Mouse (Mus musculus) hindbrain, embryonic 10.5 days (tissue): ENCODE results near the gene Fam81b. TPM values are rescaled to one million over a fixed set of nuclear protein-coding genes. Genes with fewer than 3 reads are reported as not detected.

Experiments
- DNase-seq: peaks from one replicate; pipeline ENCODE4 v3.0.0-alpha.2; 2017; ENCODE audit warnings: low spot score
- H3K27ac ChIP-seq: fragments of 300-500 bp; sonication (generic); 2 replicates; pipeline ENCODE4 v1.5.1; 2016; ENCODE audit warnings: mild to moderate bottlenecking, moderate library complexity
- H3K27me3 ChIP-seq: fragments of 300-500 bp; sonication (generic); 2 replicates; pipeline ENCODE4 v1.6.1; 2016; ENCODE audit warnings: mild to moderate bottlenecking; ENCODE audit not compliant: poor library complexity, insufficient read depth, severe bottlenecking
- H3K36me3 ChIP-seq: fragments of 300-500 bp; sonication (generic); 2 replicates; pipeline ENCODE4 v1.6.1; 2016; ENCODE audit warnings: mild to moderate bottlenecking, moderate library complexity
- H3K4me1 ChIP-seq: fragments of 300-500 bp; sonication (generic); replicated peaks from 2 replicates; pipeline ENCODE4 v1.6.1; 2016; ENCODE audit warnings: mild to moderate bottlenecking
- H3K4me3 ChIP-seq: fragments of 300-500 bp; sonication (generic); 2 replicates; pipeline ENCODE4 v1.5.1; 2016; ENCODE audit warnings: mild to moderate bottlenecking, moderate library complexity
- H3K9me3 ChIP-seq: fragments of 300-500 bp; sonication (generic); 2 replicates; pipeline ENCODE4 v1.6.1; 2016; ENCODE audit warnings: mild to moderate bottlenecking, moderate library complexity
- WGBS: fragments of 180-500 bp; shearing (Covaris S2); methylation state at CpG from one replicate; pipeline ENCODE4 v1.1.7; 2016; 5-methylcytosine and 5-hydroxymethylcytosine counted together
- polyA plus RNA-seq: library from polyadenylated mRNA; unstranded; fragments of >200 nt; fragmentation: Nextera tagmentation; extraction: Ambion mirVana; gene quantifications from 2 replicates; pipeline ENCODE4 v1.2.1, GENCODE M21; 2016

Fam81b gene
- polyA plus RNA-seq, 1 experiment from 2014 or later, result 1.3 TPM

- Histone ChIP-seq H3K4me1 (no peaks in the 10 kb centered on the region), H3K27me3 (no peaks in the 10 kb centered on the region), H3K36me3 (no peaks in the 10 kb centered on the region), H3K4me3 (no peak overlapping the region), H3K27ac (no peak overlapping the region), H3K9me3 (no peaks in the 10 kb centered on the region)
- WGBS, result 74% methylated on average over 1 of the region's 1 CpGs
- no peak for DNase-seq
Observed at GRCm38 (mm10) chr13:76258766-76259165, 46.1 kb downstream of the Fam81b start.

DNA sequence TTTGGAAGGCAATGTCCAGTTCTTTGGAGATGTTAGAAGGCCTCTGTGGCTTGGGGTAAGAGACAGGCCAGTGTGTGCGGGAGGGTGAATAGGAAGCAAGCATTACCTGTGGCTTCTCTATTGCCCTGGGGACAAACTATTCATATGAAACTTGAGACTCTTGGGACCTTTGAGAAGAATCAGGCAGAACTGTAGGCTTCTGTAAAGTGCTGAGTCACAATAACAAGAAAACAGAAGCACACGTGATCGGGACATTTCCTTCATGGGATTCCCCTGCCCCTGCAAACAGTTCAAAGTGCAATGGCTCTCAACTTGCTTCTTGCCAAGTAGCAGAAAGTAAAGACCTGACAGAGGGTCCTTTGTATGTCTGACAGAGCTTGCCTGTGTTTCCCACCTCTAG, 48.5 kb downstream of the Fam81b start:
- 84% methylated on average over 3 of the region's 3 CpGs for WGBS
- Histone ChIP-seq H3K27ac (no peak overlapping the region), H3K4me3 (no peak overlapping the region), H3K9me3 (no peaks in the 10 kb centered on the region), H3K36me3 (no peaks in the 10 kb centered on the region), H3K4me1 (no peaks in the 10 kb centered on the region), H3K27me3 (no peaks in the 10 kb centered on the region)
- no peak for DNase-seq

DNA sequence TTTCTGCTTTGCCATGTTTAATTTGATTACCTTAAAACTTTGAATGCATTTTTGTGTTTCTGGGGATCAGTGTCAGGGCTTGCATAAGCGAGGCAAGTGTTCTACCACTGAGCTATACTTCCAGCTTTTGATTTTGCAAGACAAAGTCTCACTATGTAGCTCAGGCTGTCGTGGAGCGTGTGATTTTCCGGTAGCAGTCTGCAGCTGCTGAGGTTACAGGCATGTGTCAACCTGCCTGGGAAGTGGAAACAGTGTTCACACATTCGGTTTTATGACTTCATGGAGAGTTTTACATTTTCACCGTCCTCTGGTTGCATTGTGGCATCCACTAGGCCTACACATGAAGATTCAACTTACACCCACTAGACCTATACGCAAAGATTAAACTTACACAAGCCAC, 54.8 kb downstream of the Fam81b start:
- DNase-seq, result no peak
- Histone ChIP-seq H3K4me1 (no peaks in the 10 kb centered on the region), H3K36me3 (no peaks in the 10 kb centered on the region), H3K9me3 (no peaks in the 10 kb centered on the region), H3K4me3 (no peak overlapping the region), H3K27ac (no peak overlapping the region), H3K27me3 (no peaks in the 10 kb centered on the region)
- WGBS, result 81% methylated on average over 7 of the region's 7 CpGs

DNA sequence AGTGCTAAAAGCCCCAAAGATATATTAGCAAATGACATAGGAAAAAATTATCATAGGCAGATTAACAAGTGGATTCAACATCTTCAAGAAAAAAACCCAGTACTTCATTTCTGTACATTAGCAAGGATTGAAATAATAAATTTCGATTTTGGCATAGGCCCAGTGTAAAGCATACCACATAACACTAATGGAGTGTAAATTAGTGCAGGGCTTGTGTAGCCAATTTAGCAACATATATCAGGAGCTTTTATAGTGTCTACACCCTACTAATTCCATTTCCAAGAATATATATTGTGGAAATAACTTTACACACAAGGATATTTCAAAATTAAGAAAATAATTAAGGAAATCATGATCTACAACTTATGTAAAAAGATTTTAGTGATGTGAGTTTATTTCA, 55.8 kb downstream of the Fam81b start:
- DNase-seq, result no peak
- Histone ChIP-seq H3K9me3 (no peaks in the 10 kb centered on the region), H3K4me1 (no peaks in the 10 kb centered on the region), H3K4me3 (no peak overlapping the region), H3K36me3 (no peaks in the 10 kb centered on the region), H3K27ac (no peak overlapping the region), H3K27me3 (no peaks in the 10 kb centered on the region)
- 70% methylated on average over 1 of the region's 1 CpGs for WGBS

- Histone ChIP-seq H3K36me3 (no peaks in the 10 kb centered on the region), H3K27me3 (no peaks in the 10 kb centered on the region), H3K27ac (no peak overlapping the region), H3K4me1 (no peaks in the 10 kb centered on the region), H3K4me3 (no peak overlapping the region), H3K9me3 (no peaks in the 10 kb centered on the region)
- 48% methylated on average over 2 of the region's 2 CpGs for WGBS
- DNase-seq, result no peak
Observed at GRCm38 (mm10) chr13:76215397-76215796, 89.5 kb downstream of the Fam81b start.

DNA sequence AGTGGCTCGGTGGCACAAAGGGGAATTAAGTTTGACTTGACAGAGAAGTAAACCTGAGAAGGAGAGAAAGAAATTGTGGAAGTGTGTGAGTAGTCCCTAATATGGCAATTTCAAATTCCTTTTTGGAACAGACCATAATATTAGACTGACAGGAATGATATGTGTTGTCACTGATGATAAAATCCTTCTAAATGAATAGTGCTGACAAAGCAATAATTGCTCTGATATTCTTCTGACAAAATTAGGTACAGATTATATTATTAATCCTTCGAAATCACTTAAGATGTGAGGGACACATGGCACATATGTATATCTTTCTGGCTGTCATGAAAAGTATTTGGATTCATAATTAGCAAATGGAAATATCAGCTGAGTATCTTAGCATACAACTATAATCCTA, 89.9 kb downstream of the Fam81b start:
- 87% methylated on average over 2 of the region's 2 CpGs for WGBS
- Histone ChIP-seq H3K27me3 (no peaks in the 10 kb centered on the region), H3K27ac (no peak overlapping the region), H3K36me3 (no peaks in the 10 kb centered on the region), H3K4me3 (no peak overlapping the region), H3K9me3 (no peaks in the 10 kb centered on the region), H3K4me1 (no peaks in the 10 kb centered on the region)
- no peak for DNase-seq

DNA sequence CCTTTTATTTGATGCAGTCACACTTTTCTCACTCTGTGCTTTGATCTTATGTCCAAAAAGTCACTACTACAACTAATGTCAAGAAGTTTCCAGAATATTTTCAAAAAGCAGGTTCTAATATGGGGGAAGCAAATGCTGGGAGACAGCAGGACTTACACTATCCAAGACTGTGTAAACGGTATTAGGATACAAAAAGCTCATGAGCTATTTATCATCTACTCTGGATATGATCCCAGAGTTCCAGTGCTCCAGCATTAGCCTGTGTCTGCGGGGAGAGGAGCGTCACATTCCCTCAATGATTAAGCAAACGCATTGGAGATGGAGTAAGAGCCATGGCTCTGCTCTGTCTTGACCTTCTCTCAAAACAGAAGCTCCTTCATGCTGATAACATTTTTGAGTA, 104.9 kb downstream of the Fam81b start:
- H3K9me3 ChIP-seq, result 0 out of 2 replicates have a peak, but pooled peaks cover 4% of the 10 kb centered on the region
- H3K4me1 ChIP-seq, result no peaks in the 10 kb centered on the region
- 94% methylated on average over 4 of the region's 4 CpGs for WGBS
- no peaks in the 10 kb centered on the region for H3K27me3 ChIP-seq
- H3K4me3 ChIP-seq, result no peak overlapping the region
- DNase-seq, result no peak
- H3K36me3 ChIP-seq, result 0 out of 2 replicates have a peak, but pooled peaks cover 3% of the 10 kb centered on the region
- H3K27ac ChIP-seq, result no peak overlapping the region

GRCm38 (mm10) chr13:76197297-76197848, 107.5 kb downstream of the Fam81b start:
- no peaks in the 10 kb centered on the region for H3K9me3 ChIP-seq
- 89% methylated on average over 3 of the region's 3 CpGs for WGBS
- peaks cover 8% of the 10 kb centered on the region for H3K36me3 ChIP-seq
- no peak overlapping the region for H3K27ac ChIP-seq
- no peak overlapping the region for H3K4me3 ChIP-seq
- no peak for DNase-seq
- H3K27me3 ChIP-seq, result no peaks in the 10 kb centered on the region
- no peaks in the 10 kb centered on the region for H3K4me1 ChIP-seq

DNA sequence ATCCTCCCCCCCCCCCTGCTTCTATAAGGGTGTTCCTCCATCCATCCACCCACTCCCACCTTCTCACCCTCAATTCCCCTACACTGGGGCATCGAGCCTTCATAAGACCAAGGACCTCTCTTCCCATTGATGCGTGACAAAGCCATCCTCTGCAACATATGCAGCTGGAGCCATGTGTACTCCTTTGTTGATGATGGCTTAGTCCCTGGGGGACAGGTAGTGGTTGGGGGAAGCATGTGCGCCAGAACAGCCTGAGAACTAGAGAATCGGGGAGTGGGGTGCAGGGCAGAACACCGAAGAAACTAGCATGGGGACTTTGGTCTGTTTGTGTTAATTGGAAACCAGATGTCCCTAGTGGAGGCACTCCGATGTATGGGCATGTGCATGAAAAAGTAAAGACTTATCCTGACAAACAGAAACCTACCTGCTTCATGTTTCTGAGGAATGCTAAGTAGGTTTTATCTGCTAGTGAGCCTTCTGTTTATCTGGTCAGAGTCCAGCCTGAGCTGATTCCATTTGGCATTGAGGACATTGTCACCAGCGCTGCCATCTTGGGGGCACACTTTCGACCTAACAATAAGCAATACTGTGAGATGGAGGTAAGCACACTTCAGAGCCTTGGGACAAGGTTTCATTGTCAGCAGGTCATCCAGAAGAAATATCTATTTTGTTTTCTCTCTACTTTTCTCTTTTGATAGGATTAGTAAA, 109.3 kb downstream of the Fam81b start:
- no peak overlapping the region for H3K4me3 ChIP-seq
- no peaks in the 10 kb centered on the region for H3K9me3 ChIP-seq
- peaks cover 26% of the 10 kb centered on the region for H3K36me3 ChIP-seq
- no peak for DNase-seq
- no peaks in the 10 kb centered on the region for H3K27me3 ChIP-seq
- WGBS, result 92% methylated on average over 8 of the region's 8 CpGs
- H3K27ac ChIP-seq, result no peak overlapping the region
- no peaks in the 10 kb centered on the region for H3K4me1 ChIP-seq

- no peak for DNase-seq
- Histone ChIP-seq H3K36me3 (peaks cover 31% of the 10 kb centered on the region), H3K9me3 (no peaks in the 10 kb centered on the region), H3K4me3 (no peak overlapping the region), H3K27me3 (no peaks in the 10 kb centered on the region), H3K4me1 (no peaks in the 10 kb centered on the region), H3K27ac (no peak overlapping the region)
Observed at GRCm38 (mm10) chr13:76194937-76195336, 109.9 kb downstream of the Fam81b start.

GRCm38 (mm10) chr13:76190273-76190672, 114.6 kb downstream of the Fam81b start:
- H3K9me3 ChIP-seq, result no peaks in the 10 kb centered on the region
- H3K4me1 ChIP-seq, result no peaks in the 10 kb centered on the region
- 79% methylated on average over 3 of the region's 3 CpGs for WGBS
- DNase-seq, result no peak
- H3K36me3 ChIP-seq, result peaks cover 44% of the 10 kb centered on the region
- H3K27me3 ChIP-seq, result no peaks in the 10 kb centered on the region
- H3K4me3 ChIP-seq, result no peak overlapping the region
- H3K27ac ChIP-seq, result no peak overlapping the region

GRCm38 (mm10) chr13:76189190-76189589, 115.7 kb downstream of the Fam81b start:
- Histone ChIP-seq H3K36me3 (peaks cover 44% of the 10 kb centered on the region), H3K4me1 (no peaks in the 10 kb centered on the region), H3K27ac (no peak overlapping the region), H3K9me3 (no peaks in the 10 kb centered on the region), H3K4me3 (no peak overlapping the region), H3K27me3 (no peaks in the 10 kb centered on the region)
- DNase-seq, result no peak
- WGBS, result 83% methylated on average over 3 of the region's 3 CpGs

DNA sequence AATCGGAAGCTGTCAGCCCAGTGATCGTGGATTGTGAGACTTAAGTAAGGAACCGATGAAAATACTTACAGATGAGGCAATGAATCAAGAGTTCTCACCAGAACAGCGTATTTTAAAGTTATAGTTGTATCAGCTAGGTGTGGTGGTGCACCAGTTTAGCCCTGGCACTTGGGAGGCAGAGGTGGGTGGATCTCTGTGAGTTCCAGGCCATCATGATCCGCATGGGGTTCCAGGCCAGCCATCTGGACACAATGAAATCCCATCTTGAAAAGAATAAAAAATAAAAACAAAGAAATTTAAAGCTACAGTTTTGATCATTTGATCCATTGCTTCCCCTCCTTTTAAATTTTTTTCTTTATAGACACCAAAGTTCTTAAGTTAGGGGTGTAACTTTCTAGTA, 117.2 kb downstream of the Fam81b start:
- Histone ChIP-seq H3K27me3 (no peaks in the 10 kb centered on the region), H3K4me1 (no peaks in the 10 kb centered on the region), H3K36me3 (peaks cover 44% of the 10 kb centered on the region), H3K9me3 (no peaks in the 10 kb centered on the region), H3K4me3 (no peak overlapping the region), H3K27ac (no peak overlapping the region)
- 95% methylated on average over 5 of the region's 5 CpGs for WGBS
- DNase-seq, result no peak

GRCm38 (mm10) chr13:76178700-76179099, 126.2 kb downstream of the Fam81b start:
- DNase-seq, result no peak
- WGBS, result 88% methylated on average over 5 of the region's 5 CpGs
- Histone ChIP-seq H3K4me1 (no peaks in the 10 kb centered on the region), H3K36me3 (peaks cover 52% of the 10 kb centered on the region), H3K9me3 (0 out of 2 replicates have a peak, but pooled peaks cover 6% of the 10 kb centered on the region), H3K27me3 (no peaks in the 10 kb centered on the region), H3K4me3 (no peak overlapping the region), H3K27ac (no peak overlapping the region)
